Mouse (Mus musculus) monocyte, adult 5-6 weeks (primary cell): Measurements from ENCODE around the gene Mgll. TPM values are rescaled to one million over a fixed set of nuclear protein-coding genes. Genes with fewer than 3 reads are reported as not detected.

Experiments used
- ATAC-seq: fragments of 153-309, 156-312 bp; replicated peaks from 2 replicates; pipeline ENCODE4 v1.8.0; 2017; ENCODE audit warnings: mild to moderate bottlenecking; ENCODE audit not compliant: low TSS enrichment, insufficient number of reproducible peaks, severe bottlenecking, poor library complexity, low FRiP score
- total RNA-seq: library from RNA; stranded (forward); fragments of 200-1000, 200-491, 200-594 nt; gene quantifications from 3 replicates; pipeline ENCODE4 v1.2.3, GENCODE M21; 2017

Gene Mgll
- total RNA-seq, 1 experiment from 2014 or later: 3.9 TPM

- ATAC-seq: no peak
Measured at GRCm38 (mm10) chr6:88737509-88737888, 13.3 kb downstream of the Mgll start.

GRCm38 (mm10) chr6:88741041-88741440, 16.8 kb downstream of the Mgll start:
- no peak for ATAC-seq

GRCm38 (mm10) chr6:88741791-88742190, 17.6 kb downstream of the Mgll start:
- no peak for ATAC-seq

GRCm38 (mm10) chr6:88742286-88743011, 18.2 kb downstream of the Mgll start:
- ATAC-seq: no peak

- no peak for ATAC-seq
Measured at GRCm38 (mm10) chr6:88743601-88744291, 19.5 kb downstream of the Mgll start.

GRCm38 (mm10) chr6:88745027-88745426, 20.8 kb downstream of the Mgll start:
- no peak for ATAC-seq

GRCm38 (mm10) chr6:88746271-88746670, 22.1 kb downstream of the Mgll start:
- ATAC-seq: no peak

- no peak for ATAC-seq
Measured at GRCm38 (mm10) chr6:88747296-88748040, 23.3 kb downstream of the Mgll start.

GRCm38 (mm10) chr6:88750884-88751283, 26.7 kb downstream of the Mgll start:
- ATAC-seq: no peak

GRCm38 (mm10) chr6:88752711-88753219, 28.6 kb downstream of the Mgll start:
- no peak for ATAC-seq

- ATAC-seq: no peak
Measured at GRCm38 (mm10) chr6:88753578-88753977, 29.4 kb downstream of the Mgll start.

GRCm38 (mm10) chr6:88756992-88757391, 32.8 kb downstream of the Mgll start:
- ATAC-seq: no peak

- ATAC-seq: no peak
Measured at GRCm38 (mm10) chr6:88758074-88758473, 33.9 kb downstream of the Mgll start.

GRCm38 (mm10) chr6:88758568-88759522, 34.6 kb downstream of the Mgll start:
- no peak for ATAC-seq

- no peak for ATAC-seq
Measured at GRCm38 (mm10) chr6:88759793-88760453, 35.7 kb downstream of the Mgll start.

- no peak for ATAC-seq
Measured at GRCm38 (mm10) chr6:88760935-88761635, 36.9 kb downstream of the Mgll start.

- no peak for ATAC-seq
Measured at GRCm38 (mm10) chr6:88761684-88762439, 37.6 kb downstream of the Mgll start.
